Mouse (Mus musculus) stomach, embryonic 16.5 days (tissue): ENCODE data around the gene Chtop. TPM values are rescaled to one million over a fixed set of nuclear protein-coding genes. Genes with fewer than 3 reads are reported as not detected.

Source experiments
- ATAC-seq: fragments of 200-750 bp; cut with Nextera tagmentation; 2 replicates; pipeline ENCODE4 v1.8.0; 2017; ENCODE audit warnings: moderate number of reproducible peaks, moderate TSS enrichment; ENCODE audit not compliant: insufficient read depth, low FRiP score
- H3K27ac ChIP-seq: fragments of 300-500 bp; sonication (generic); 2 replicates; pipeline ENCODE4 v1.5.1; 2014; ENCODE audit warnings: low read length
- H3K27me3 ChIP-seq: fragments of 300-500 bp; sonication (generic); 2 replicates; pipeline ENCODE4 v1.6.1; 2014; ENCODE audit warnings: low read length, control low read depth, mixed read lengths; ENCODE audit not compliant: control insufficient read depth, insufficient read depth
- H3K36me3 ChIP-seq: fragments of 300-500 bp; sonication (generic); 2 replicates; pipeline ENCODE4 v1.6.1; 2014; ENCODE audit warnings: low read length; ENCODE audit not compliant: control insufficient read depth, insufficient read depth
- H3K4me1 ChIP-seq: fragments of 300-500 bp; sonication (generic); 2 replicates; pipeline ENCODE4 v1.6.1; 2014; ENCODE audit warnings: low read length, control low read depth, mixed read lengths; ENCODE audit not compliant: control insufficient read depth, insufficient read depth
- H3K4me2 ChIP-seq: fragments of 300-500 bp; sonication (generic); 2 replicates; pipeline ENCODE4 v1.6.1; 2014; ENCODE audit warnings: low read depth, low read length, mixed read lengths
- H3K4me3 ChIP-seq: fragments of 300-500 bp; sonication (generic); replicated peaks from 2 replicates; pipeline ENCODE4 v1.5.1; 2014; ENCODE audit warnings: mild to moderate bottlenecking, low read length
- H3K9ac ChIP-seq: fragments of 300-500 bp; sonication (generic); 2 replicates; pipeline ENCODE4 v1.6.1; 2014; ENCODE audit warnings: low read length
- H3K9me3 ChIP-seq: fragments of 300-500 bp; sonication (generic); replicated peaks from 2 replicates; pipeline ENCODE4 v1.6.1; 2016; ENCODE audit warnings: low read length, control low read depth; ENCODE audit not compliant: control insufficient read depth
- WGBS: fragments of 180-500 bp; shearing (Covaris S2); extraction: QIAGEN DNeasy Blood & Tissue Kit; methylation state at CpG from one replicate; pipeline ENCODE4 v1.1.7; 2014; 5-methylcytosine and 5-hydroxymethylcytosine counted together
- polyA plus RNA-seq: library from polyadenylated mRNA; unstranded; fragments of >200 nt; fragmentation: Nextera tagmentation; extraction: Ambion mirVana; gene quantifications from 2 replicates; pipeline ENCODE4 v1.2.1, GENCODE M21; 2015

Gene Chtop
- polyA plus RNA-seq, 1 experiment from 2014 or later: 105 TPM

- 64% methylated on average over 4 of the region's 4 CpGs for WGBS
- ATAC-seq: peak; percentile 80; the same call in 1 of the 2 replicates
- H3K27ac ChIP-seq: peak overlapping the region; percentile 13; the same call in 1 of the 2 replicates
Measured at GRCm38 (mm10) chr3:90503444-90503843, 5.9 kb downstream of the Chtop start.

GRCm38 (mm10) chr3:90497597-90497996, 11.7 kb downstream of the Chtop start:
- Histone ChIP-seq H3K27ac (no peak overlapping the region), H3K27me3 (no peaks in the 10 kb centered on the region), H3K9ac (no peak overlapping the region), H3K4me2 (no peak overlapping the region), H3K4me1 (no peaks in the 10 kb centered on the region), H3K9me3 (no peaks in the 10 kb centered on the region), H3K4me3 (no peak overlapping the region), H3K36me3 (peaks cover 23% of the 10 kb centered on the region)
- no peak for ATAC-seq

More at GRCm38 (mm10) chr3:90503444-90503843, 5.9 kb downstream of the Chtop start:
- Histone ChIP-seq H3K9me3 (no peaks in the 10 kb centered on the region), H3K27me3 (no peaks in the 10 kb centered on the region), H3K4me1 (peaks cover 16% of the 10 kb centered on the region), H3K9ac (no peak overlapping the region), H3K36me3 (peaks cover 25% of the 10 kb centered on the region), H3K4me3 (no peak overlapping the region), H3K4me2 (no peak overlapping the region)

- Histone ChIP-seq H3K27ac (0 out of 2 replicates have a peak overlapping the region, but pooled peaks have one; percentile 2), H3K4me1 (no peaks in the 10 kb centered on the region), H3K4me2 (no peak overlapping the region), H3K27me3 (no peaks in the 10 kb centered on the region), H3K9me3 (no peaks in the 10 kb centered on the region), H3K4me3 (no peak overlapping the region), H3K9ac (no peak overlapping the region), H3K36me3 (peaks cover 19% of the 10 kb centered on the region)
- 85% methylated on average over 7 of the region's 7 CpGs for WGBS
- ATAC-seq: no peak
Measured at GRCm38 (mm10) chr3:90495850-90496525, 13.3 kb downstream of the Chtop start.

- WGBS: 46% methylated on average over 4 of the region's 4 CpGs
Measured at GRCm38 (mm10) chr3:90493831-90494540, 15.3 kb downstream of the Chtop start.

GRCm38 (mm10) chr3:90491350-90491749, 17.9 kb downstream of the Chtop start:
- 34% methylated on average over 2 of the region's 2 CpGs for WGBS
- no peaks in the 10 kb centered on the region for H3K27me3 ChIP-seq
- H3K27ac ChIP-seq: no peak overlapping the region
- no peak overlapping the region for H3K4me3 ChIP-seq
- H3K9ac ChIP-seq: no peak overlapping the region
- peaks cover 8% of the 10 kb centered on the region for H3K4me1 ChIP-seq
- H3K9me3 ChIP-seq: no peaks in the 10 kb centered on the region
- no peak for ATAC-seq
- H3K36me3 ChIP-seq: peaks cover 11% of the 10 kb centered on the region
- no peak overlapping the region for H3K4me2 ChIP-seq

More at GRCm38 (mm10) chr3:90493831-90494540, 15.3 kb downstream of the Chtop start:
- H3K36me3 ChIP-seq: peaks cover 17% of the 10 kb centered on the region
- ATAC-seq: no peak
- no peak overlapping the region for H3K4me3 ChIP-seq
- H3K4me1 ChIP-seq: peaks cover 8% of the 10 kb centered on the region
- no peaks in the 10 kb centered on the region for H3K27me3 ChIP-seq
- no peaks in the 10 kb centered on the region for H3K9me3 ChIP-seq
- H3K9ac ChIP-seq: no peak overlapping the region
- no peak overlapping the region for H3K27ac ChIP-seq
- no peak overlapping the region for H3K4me2 ChIP-seq

- Histone ChIP-seq H3K36me3 (peaks cover 11% of the 10 kb centered on the region), H3K27ac (peak within 1 kb of the TSS; percentile 84), H3K27me3 (no peaks in the 10 kb centered on the region), H3K9ac (peak within 1 kb of the TSS; percentile 86), H3K9me3 (no peaks in the 10 kb centered on the region), H3K4me2 (peak within 1 kb of the TSS; percentile 80), H3K4me1 (peaks cover 8% of the 10 kb centered on the region), H3K4me3 (peak within 1 kb of the TSS; percentile 88)
- WGBS: under 1% methylated on average over 37 of the region's 37 CpGs
- ATAC-seq: peak; percentile 98
Measured at GRCm38 (mm10) chr3:90490696-90491256, 18.5 kb downstream of the Chtop start, which contains the start of gene Snapin. TSS of gene Snapin (minus strand) at chr3:90491033.

GRCm38 (mm10) chr3:90488576-90488975, 20.7 kb downstream of the Chtop start:
- Histone ChIP-seq H3K4me3 (no peak overlapping the region), H3K9ac (no peak overlapping the region), H3K27ac (no peak overlapping the region), H3K4me1 (peaks cover 8% of the 10 kb centered on the region), H3K4me2 (no peak overlapping the region), H3K27me3 (no peaks in the 10 kb centered on the region), H3K9me3 (no peaks in the 10 kb centered on the region), H3K36me3 (peaks cover 8% of the 10 kb centered on the region)
- ATAC-seq: no peak
- 76% methylated on average over 6 of the region's 6 CpGs for WGBS

GRCm38 (mm10) chr3:90486998-90487397, 22.3 kb downstream of the Chtop start:
- Histone ChIP-seq H3K36me3 (peaks cover 16% of the 10 kb centered on the region), H3K9me3 (no peaks in the 10 kb centered on the region), H3K9ac (no peak overlapping the region), H3K4me3 (no peak overlapping the region), H3K4me2 (no peak overlapping the region), H3K27ac (no peak overlapping the region), H3K27me3 (no peaks in the 10 kb centered on the region), H3K4me1 (peaks cover 8% of the 10 kb centered on the region)
- 80% methylated on average over 5 of the region's 5 CpGs for WGBS
- no peak for ATAC-seq
